Mouse (Mus musculus) left cerebral cortex, adult 9 months (tissue): ENCODE data around the gene Col6a5.

Source experiments
- DNase-seq, 2 experiments: peaks; one replicate each; pipeline ENCODE4 v3.0.0; 2022; ENCODE audit warnings: low spot score in 2 of 2

Col6a5 gene

DNA sequence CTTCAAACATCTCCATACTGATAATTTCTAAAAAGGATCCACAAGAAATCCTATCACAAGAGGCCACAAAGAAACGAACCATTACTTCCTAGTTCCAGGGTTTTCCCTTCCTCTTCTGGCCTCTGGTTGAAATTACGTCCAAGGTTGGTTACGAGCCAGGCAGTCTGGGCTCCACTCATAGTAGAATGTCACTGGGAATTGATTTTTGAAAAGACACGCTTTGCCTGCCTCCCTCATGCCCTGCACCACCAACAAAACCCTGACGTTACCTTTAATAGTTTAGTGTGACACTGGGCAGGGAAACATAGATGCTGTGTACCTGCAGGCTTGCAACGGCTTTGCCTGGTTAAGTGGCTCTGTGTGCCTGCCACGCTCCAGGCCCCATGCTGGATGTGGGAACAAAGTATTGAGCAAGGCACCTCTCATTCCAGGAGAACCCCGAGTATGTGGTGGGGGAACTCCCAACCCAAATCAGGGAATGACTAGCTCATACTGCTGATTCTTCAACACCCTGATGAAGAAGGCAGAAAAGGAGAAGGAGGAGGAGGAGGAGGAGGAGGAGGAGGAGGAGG, 133.3 kb downstream of the Col6a5 start:
- DNase-seq: no peak

GRCm38 (mm10) chr9:105820711-105821110, 139.7 kb downstream of the Col6a5 start:
- DNase-seq: no peak

DNA sequence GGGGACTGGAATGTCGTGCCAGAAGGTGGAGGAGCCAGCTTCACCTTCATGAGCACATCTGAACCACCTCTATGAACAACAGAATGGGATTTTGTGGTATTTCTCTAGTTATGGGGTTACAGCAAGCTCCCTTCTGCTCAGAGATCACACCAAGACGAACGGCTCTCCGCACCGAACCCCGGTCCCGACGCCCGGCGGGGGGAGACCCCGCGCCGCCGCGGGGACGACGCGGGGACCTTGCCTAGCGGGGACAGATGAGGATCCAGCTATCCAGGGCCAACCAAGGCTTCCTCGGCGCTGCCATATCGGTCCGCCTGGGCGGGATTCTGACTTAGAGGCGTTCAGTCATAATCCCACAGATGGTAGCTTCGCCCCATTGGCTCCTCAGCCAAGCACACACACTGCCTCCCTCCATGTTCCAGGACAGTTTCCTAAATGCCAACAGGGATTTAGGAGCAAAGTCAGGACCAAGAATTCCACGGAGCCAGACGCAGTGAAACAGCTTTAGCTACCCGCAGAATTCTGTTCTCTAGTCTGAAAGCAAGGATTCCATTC, 141.2 kb downstream of the Col6a5 start:
- no peak for DNase-seq

- no peak for DNase-seq
These were observed 146.0 kb downstream of the Col6a5 start for GRCm38 (mm10) chr9:105814436-105814835.

GRCm38 (mm10) chr9:105811458-105811857, 149.0 kb downstream of the Col6a5 start:
- no peak for DNase-seq

GRCm38 (mm10) chr9:105808920-105809505, 151.4 kb downstream of the Col6a5 start:
- no peak for DNase-seq
